Mouse (Mus musculus) right cerebral cortex, postnatal 36 days (tissue): ENCODE data around the gene Prkar2b.
"Not testable (repeated sequence)": the region's sequence is repeated elsewhere in the genome, so short reads cannot be mapped to it uniquely, and the experiment has no call there.

Source experiments
- DNase-seq, 2 experiments: peaks; one replicate each; pipeline ENCODE4 v3.0.0; 2022; ENCODE audit warnings: low spot score in 2 of 2, mixed read lengths in 1 of 2

Prkar2b gene

DNA sequence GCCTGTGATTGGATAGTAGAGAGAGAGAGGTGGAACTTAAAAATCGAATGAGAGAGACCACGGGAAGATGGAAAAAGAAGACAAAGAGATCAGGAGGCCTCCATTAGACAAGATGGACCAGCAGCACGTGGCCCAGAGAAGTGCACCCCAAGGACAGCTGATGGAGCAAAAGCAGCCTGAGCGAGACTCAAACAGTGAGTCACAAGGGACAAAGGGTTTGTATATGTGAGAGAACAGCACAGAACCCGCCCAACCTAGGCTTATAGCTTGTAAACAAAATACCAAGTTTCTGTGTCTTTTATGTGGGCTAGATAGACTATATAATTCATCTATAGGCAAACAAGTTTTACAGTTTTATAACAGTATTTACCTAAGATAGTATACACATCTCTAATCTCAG lies 50.0 kb downstream of the Prkar2b start:
- DNase-seq: no peak

GRCm38 (mm10) chr12:32009985-32010369 lies 51.1 kb downstream of the Prkar2b start:
- DNase-seq: not testable (repeated sequence)

GRCm38 (mm10) chr12:32009267-32009984 lies 51.7 kb downstream of the Prkar2b start:
- no peak for DNase-seq

DNA sequence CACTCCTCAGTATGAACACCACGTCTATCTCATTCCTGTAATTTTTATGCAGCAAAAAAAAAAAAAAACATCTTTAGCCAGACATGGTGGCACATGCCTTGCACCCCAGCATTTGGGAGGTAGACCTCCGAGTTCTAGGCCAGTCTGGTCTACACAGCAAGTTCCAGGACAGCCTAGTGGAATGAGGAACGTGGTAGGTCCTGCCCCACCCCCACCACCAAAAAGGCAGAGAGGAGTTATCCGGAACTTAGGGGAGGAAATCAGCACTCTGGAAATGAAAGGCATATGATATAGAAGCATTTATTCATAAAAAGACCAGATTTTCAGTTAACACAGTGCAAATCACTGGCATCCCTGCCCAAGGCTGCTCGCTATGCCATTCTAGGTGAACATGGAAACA lies 52.4 kb downstream of the Prkar2b start:
- no peak for DNase-seq

DNA sequence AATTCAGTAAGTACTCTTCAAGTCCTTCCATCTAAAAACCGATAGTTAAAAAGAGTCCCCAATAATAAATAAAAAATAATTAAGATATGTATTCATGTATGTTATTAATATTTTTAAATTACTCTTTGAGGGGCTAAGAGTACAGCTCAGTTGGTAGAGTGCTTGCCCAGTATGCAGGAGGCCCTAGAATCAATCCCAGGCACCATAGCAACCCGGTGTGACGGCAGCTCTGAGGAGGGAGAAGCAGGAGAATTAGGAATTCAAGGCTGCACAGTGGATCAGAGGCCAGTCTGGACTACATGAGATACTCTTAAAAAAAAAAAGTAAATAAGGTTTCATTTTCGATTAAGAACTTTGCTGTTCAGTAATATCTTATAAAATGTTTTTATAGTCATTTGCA lies 53.5 kb downstream of the Prkar2b start:
- no peak for DNase-seq

GRCm38 (mm10) chr12:32007040-32007439 lies 54.1 kb downstream of the Prkar2b start:
- DNase-seq: no peak

DNA sequence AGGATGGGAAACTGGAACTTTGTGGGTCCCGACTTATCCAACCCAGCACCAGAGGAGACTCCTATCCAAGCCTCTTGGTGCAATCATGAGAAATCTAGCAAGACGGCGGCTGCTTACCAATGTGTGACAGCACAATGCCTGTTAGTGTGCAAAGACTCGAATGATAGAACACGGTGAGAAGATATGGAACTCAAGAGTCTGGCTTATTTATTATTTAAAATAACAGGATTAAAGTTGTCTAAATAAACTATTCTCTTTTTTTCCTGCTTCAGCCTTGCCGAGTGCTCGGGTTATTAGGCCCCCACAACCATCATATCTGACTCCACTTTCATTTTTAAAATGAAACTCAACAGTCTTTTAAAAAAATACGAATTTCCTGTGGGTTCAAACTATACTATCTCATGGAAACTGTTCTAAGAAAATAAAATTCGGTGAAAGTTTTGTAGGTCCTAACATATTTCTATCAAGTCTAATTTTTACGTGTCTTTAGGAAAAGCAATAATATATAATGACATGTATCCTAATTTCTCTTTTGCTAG lies 54.6 kb downstream of the Prkar2b start:
- no peak for DNase-seq

DNA sequence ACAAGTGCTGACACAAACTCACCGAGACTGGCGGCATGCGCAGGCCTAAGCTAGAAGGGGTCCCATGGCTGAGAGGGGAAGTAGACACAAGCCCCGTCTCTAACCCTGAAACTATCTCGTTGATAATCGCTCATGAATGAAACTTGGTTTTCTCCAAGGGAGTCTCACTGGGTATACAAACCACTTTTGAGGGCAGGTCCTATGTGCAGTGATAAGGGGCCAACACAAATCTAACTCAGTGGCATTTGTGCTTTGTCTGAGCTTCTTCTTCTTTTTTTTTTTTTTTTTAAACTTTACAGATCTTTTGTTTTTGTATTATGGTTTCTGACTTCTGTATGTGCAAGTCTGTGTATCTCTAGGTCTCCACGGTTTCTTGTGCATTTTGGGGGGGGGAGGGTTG lies 60.6 kb downstream of the Prkar2b start:
- no peak for DNase-seq

DNA sequence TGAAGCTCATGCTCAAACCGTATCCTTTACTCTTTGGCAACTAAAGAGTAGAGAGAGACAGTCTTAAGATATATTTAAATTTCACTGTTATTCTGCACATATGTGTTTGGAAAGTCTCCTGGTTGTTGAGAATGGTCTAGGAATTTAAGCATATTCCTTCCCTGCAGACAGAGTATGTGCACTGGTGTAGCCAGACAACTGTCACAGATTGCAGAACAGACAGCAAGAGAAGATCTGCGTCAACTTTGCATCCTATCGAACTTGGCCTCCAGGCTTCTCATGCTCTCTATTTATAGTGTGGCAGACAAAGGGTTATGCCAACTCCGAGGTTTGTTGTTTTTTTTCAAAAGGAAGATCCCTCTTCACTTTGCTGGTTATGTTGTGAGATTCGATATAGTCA lies 62.4 kb downstream of the Prkar2b start:
- no peak for DNase-seq

DNA sequence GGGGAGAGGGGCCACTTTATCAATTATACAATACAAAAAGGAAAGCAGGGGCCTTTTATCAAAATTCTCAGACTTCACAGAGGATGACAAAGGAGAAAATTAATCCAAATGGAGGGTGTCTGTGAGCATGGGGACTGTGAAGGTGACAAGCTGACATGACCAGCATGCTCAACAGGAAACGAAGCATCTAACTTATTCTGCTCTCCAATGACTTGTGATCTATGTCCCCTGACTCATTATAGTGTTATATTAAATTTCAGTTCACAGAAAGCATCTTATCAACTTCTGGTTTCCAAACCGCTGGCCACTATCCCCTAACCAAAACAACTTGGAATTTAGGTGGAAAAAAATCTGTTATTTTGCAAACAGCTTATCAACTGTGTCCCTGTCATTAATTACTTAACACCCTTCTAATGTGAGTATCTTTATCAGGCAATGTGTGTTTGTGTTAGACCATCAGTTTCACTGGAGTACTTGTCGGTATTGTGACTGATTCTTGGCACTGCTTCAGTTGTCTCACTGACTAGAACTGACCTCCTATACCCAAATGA lies 63.7 kb downstream of the Prkar2b start:
- DNase-seq: no peak

DNA sequence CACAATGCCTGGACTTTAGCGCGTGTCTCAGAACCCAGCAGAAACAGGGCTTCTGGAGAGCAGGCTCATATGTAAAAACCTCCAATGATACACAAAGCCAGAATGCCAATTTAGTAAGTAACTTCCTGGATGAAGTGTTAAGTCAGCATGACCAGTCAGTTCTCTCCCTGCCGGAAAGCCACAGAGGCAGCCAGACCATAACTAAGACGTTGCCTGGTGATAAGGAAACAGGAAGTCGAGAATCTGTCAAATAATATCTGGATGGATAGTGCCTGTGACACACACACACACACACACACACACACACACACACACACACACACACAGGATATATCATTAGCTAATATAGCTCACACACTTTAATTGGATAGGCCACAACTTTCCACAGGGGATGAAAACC lies 64.2 kb downstream of the Prkar2b start:
- no peak for DNase-seq

DNA sequence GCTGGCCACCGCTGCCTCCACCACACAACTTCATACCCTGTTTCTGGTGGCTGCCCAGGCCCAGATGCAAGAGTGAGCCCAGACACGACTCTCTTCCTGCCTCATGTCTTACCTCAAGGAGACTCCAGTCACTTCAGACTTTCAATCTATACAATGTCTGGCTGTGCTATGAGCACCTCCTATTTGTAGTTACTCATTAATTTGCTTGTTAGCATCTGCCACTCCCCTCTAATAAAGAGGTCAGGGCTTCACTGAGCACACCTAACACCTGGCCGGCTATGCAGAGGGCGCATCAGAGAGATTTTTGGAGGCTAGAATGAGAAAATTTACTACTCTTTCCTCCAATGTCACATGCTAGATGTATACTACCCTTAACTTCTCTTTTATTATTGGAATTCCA lies 70.5 kb downstream of the Prkar2b start:
- no peak for DNase-seq

- no peak for DNase-seq
Measured at GRCm38 (mm10) chr12:31989726-31990125, 71.4 kb downstream of the Prkar2b start.

DNA sequence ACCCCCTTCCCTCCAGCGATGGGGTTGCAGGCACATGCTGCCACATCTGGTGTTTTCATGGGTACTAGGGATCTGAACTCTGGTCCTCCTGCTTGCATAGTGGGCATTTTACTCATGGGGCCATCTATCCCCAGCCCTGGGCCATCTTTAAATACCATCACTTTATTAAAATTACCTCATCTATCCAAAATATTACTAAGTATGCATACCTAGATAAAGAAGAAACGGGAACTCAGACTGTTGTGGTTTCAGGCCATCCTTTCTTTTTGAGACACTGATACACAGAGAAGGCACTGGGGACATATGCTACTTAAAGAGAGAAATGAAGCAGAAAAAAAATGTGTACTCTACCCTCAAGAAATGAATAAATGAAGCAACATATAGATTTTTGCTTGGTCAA lies 74.6 kb downstream of the Prkar2b start:
- no peak for DNase-seq

- DNase-seq: no peak
Measured at GRCm38 (mm10) chr12:31985738-31986137, 75.4 kb downstream of the Prkar2b start.

GRCm38 (mm10) chr12:31984664-31985063 lies 76.4 kb downstream of the Prkar2b start:
- DNase-seq: no peak

- no peak for DNase-seq
Measured at GRCm38 (mm10) chr12:31984206-31984605, 76.9 kb downstream of the Prkar2b start.

DNA sequence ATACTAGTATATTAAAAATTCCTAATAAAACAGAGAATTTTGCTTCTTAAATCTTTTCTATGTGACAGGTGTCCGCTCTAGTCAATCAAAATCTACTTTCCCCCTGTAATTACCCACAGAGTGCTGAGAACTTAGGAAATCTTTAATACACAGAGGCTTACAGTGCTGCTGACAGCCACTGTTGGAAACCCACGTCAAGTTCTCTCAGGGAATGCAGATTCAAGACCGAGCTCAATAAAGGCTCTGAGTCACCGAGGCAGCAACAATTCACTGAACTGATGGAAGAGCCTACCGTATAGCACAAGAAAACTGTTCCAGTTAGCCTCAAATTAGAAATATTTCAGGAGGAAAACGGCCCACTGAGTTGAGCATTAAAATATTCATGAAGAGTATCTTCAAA lies 77.3 kb downstream of the Prkar2b start:
- DNase-seq: peak in 1 of 2 experiments; percentile 44

- DNase-seq: no peak
Measured at GRCm38 (mm10) chr12:31983238-31983637, 77.9 kb downstream of the Prkar2b start.

- no peak for DNase-seq
Measured at GRCm38 (mm10) chr12:31977613-31978195, 83.4 kb downstream of the Prkar2b start.

GRCm38 (mm10) chr12:31976544-31976943 lies 84.6 kb downstream of the Prkar2b start:
- no peak for DNase-seq

- no peak for DNase-seq
Measured at GRCm38 (mm10) chr12:31973473-31974172, 87.5 kb downstream of the Prkar2b start.

- DNase-seq: no peak
Measured at GRCm38 (mm10) chr12:31971547-31971946, 89.5 kb downstream of the Prkar2b start.
